Mouse (Mus musculus) brain, embryonic 18.5 days (tissue): ENCODE data around the gene Usp50.

ENCODE experiments used
- DNase-seq: peaks from one replicate; pipeline ENCODE4 v3.0.0-alpha.2; 2012; ENCODE audit warnings: low read depth, low spot score

The Usp50 gene

GRCm38 (mm10) chr2:126743389-126743788, 39.9 kb downstream of the Usp50 start:
- no peak for DNase-seq

- no peak for DNase-seq
Observed at GRCm38 (mm10) chr2:126740314-126740713, 43.0 kb downstream of the Usp50 start.

DNA sequence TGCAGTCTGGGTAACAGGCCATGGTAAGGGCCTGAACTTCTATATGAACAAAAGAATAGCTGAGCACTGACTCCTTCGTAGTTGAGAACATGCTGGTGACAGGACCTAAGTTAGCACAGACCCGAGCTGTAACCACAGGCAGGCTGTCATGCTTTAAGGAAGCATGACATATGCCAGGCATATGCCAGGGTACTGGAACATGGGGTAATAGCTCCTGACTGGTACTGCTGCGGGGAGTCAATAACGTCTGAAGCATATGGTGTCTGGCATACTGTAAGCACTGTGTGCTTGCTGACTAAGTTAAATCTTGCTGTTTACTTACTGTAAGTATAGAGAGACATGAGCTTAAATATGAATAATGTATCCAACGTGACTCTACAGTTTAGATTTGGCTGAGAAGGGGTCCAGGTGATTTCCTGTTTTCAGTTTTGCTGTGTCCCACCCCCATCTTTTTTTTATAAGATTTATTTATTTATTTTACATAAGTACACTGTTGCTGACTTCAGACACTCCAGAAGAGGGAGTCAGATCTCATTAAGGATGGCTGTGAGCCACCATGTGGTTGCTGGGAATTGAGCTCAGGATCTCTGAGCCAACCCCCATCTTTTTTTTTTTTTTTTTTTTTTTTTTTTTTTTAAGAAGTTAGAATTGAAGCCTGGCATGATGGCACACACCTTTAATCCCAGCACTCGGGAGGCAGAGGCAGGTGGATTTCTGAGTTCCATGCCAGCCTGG, 47.8 kb downstream of the Usp50 start:
- DNase-seq: no peak

DNA sequence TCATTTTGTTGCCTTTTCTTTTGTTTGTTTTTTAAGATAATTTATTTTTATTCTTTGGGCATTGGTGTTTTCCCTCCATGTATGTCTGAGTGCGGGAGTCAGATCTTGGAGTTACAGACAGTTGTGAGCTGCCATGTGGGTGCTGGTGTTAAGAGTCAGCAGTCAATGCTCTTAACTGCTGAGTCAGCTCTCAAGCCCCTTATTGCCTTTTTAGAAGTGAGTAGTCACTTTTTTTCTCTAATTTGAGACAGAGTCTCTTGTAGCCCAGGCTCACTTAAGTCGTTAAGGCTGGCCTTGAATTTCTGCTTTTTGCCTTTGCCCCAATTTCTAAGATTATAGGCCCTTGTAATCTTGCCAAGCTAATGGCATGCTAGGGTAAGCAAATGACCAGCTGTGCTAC, 52.8 kb downstream of the Usp50 start:
- no peak for DNase-seq

- no peak for DNase-seq
Observed at GRCm38 (mm10) chr2:126729207-126729606, 54.1 kb downstream of the Usp50 start.

DNA sequence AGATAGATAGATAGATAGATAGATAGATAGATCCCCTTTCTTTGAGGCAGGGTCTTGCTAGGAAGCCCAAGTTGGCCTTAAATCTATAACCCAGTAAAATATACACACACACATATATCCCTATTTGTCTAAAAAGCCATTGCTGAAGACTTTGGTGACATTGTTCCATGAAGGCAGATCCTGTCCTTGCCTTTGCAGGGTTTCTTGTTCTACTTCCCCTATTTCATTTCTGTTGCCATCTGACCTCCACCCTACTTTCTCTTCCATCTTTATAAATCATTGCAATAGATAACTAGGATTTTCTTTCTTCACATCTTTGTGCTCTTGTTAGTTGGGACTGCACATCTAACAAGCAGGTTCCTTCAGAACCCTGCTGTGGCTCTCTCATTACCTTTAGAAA, 70.3 kb downstream of the Usp50 start:
- no peak for DNase-seq

GRCm38 (mm10) chr2:126712526-126712925, 70.7 kb downstream of the Usp50 start:
- DNase-seq: no peak

DNA sequence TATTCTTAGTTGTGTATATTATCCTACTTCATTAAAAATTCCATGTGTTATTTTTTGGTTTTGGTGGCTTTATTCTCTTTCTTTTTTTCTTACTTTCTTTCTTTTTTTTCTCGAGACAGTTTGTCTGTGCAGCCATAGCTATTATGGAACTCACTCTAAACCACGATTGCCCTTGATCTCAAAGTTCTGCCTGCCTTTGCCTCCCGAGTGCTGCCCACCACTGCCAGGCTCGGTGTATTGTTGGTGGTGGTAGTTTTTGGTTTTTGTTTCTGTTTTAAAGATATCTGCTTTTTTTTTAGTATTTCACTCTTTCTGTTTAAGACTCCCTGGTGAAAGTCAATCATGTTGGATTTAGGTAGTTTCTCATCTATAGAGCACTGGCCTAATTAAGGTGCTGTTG, 74.9 kb downstream of the Usp50 start:
- DNase-seq: no peak

DNA sequence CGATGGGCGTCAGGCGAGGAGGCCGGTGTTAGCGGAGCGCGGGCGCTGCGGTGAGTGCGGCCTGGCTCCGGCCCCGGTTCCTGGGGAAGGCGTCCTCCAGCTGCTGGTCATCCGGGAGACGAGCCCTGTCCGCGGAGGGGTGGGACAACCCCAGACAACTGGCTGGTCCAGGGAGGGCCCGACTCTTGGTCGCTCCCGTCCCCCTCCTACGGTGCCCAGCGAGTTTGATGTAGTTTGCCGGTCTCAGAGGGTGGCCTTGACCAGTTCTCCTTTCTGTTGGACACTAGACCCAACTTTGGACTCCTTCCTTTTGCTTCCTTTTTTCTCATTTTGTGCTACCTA, 75.9 kb downstream of the Usp50 start:
- no peak for DNase-seq

DNA sequence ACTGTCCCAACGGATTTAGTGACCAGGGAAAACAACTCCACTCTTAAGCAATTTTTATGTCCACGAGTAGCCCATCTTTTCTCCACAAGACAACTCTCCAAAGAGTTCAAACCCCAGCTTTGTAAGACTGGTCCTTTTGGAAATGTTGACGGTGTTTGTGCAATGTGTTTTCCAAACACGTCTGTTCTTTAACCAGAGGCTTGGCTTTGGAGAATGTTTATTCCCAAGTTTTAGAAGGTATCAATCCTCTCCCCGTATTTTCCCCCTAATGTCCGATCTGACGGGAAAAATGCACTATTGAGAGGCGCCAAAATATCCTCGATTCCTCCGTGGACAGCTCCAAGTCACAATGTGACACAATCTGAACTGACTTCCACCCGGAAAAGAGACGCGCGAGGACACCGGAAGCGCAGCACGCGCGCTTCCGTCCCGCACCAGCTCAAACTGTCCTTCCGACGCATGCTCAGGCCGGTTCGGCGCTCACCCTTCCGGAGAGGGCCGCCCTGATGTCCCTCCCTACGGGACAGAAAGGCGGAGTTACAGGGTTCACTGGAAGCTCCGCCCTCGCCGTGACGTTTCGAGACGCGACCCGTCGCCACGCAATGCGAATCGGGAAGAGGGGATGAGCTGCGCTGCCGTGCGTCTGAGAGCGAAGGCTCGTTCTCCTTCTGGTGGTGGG, 76.4 kb downstream of the Usp50 start, which contains the start of gene Usp8:
Gene Usp8 (plus strand): TSS at position 570 of the 679 bp plus-strand sequence.
- DNase-seq: peak; percentile 96

- DNase-seq: no peak
Observed at GRCm38 (mm10) chr2:126695285-126695684, 88.0 kb downstream of the Usp50 start.

DNA sequence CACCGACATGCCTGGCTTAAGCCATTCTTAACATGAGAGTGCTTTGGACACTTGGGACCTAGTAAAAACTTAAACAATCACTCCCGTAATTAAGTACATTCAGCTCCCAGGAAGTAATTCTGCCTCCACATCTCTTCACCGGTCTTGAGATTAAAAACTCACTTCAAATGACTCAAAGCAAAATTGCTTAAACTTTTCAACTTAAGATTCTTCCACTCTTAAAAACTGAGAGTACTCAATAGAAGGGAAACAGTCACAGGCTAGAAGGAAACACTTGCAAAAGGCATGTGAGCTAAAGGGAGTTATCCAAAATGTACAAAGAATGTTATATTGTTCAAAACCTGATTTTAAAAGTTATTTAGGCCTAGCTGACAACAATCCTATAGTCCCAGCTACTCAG, 92.0 kb downstream of the Usp50 start:
- DNase-seq: no peak

- no peak for DNase-seq
Observed at GRCm38 (mm10) chr2:126682937-126683336, 100.3 kb downstream of the Usp50 start.

GRCm38 (mm10) chr2:126682333-126682732, 100.9 kb downstream of the Usp50 start:
- no peak for DNase-seq

GRCm38 (mm10) chr2:126677366-126677765, 105.9 kb downstream of the Usp50 start:
- no peak for DNase-seq

DNA sequence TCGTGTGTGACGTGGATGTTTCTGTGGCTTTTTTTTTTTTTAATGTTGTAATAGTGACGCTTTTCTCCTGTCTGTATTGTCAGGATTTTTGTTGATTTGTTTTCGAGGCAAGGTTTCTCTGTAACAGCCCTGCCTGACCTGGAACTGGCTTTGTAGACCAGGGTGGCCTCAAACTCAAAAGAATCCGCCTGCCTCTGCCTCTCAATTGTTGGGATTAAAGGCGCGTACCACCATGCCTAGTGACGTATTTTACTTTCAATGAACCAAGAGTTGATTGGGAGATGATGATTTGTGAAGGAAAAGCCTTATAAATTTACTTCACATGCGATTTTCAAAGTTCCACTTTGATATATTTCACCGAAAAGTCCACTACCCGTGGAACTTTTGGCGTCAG, 107.2 kb downstream of the Usp50 start, which contains the start of gene Gabpb1:
Gene Gabpb1 (minus strand): TSS at position 216 of the 394 bp plus-strand sequence.
- peak; percentile 4 for DNase-seq

DNA sequence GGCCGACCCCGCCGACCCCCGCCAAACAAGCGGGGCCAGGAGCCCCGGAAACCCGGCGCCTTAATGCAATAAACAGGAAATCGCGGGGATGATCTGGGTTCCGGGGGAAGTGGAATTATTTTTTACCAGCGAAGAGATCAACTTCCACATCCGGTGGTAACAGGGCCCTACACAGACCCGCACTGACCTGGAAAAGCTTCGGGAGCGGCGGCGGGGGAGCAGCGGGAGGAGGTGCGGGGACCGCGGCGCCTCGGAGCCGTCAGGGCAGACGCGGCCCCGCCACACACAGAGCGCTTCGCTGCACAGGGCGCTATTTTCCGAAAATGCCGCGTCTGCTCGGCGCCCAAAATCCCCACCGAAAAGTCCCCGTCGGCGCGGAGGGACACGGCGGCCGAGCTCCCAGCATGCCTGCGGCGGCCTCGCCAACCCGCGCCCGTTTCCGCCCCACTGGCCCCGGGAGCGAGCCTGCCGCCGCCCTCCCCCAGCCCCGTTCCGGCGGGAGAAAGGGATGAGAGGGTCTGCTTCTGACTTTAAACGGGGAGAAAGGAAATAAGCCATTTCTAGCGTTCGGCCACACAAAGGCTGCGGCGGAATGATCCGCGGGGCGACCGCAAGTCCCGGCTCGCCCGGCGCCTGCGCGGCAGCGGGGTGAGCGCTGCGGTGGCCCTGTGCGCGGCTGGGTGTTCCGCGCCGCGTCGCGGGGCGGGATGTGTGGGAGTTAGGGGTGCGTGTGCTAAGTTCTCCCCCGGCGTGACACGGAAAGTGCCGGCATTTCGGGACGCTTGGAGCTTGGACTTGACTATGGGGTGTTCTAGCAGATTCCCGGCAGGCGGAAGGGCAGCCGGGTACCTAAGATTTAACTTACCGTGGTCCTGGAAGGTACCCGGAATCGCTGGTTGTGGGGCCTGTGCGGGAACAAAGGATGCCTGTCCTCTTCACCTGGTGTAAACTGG, 107.8 kb downstream of the Usp50 start:
- DNase-seq: peak; percentile 81

DNA sequence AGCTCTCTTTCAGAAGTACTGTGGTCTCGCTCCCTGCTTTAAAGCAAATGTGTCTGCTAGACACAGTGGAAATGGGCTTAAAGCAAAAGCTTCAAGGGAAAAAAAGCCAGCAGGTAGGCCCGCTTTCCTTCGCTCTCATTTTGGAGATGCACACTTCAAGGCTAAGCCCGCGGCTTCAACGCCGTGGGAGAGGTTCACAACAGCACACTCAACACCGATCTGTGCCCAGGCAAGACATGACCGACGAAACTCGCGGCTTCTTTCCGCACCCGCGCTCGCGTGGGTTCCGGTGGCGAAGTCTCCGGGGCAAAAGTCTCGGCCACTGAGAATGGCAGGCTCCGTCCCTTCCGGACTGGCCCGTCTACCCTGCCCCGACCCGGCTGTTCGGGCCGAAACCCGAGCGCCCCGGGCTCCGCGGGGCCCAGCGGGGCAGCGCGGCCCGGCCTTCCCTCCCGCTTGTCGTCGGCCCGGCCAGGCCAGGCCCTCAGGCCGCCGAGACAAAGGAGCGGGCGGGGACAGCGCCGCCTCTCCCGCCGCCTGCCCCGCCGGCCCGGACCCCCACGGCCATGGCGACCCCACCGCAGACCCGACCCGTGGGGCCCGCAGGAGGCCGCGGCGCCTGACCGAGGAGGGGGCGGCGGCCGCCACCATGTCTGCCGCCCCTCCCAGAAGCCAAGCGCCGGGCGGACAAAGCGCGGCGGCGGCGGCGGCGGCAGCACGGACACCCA, 108.7 kb downstream of the Usp50 start:
- peak; percentile 2 for DNase-seq

- DNase-seq: no peak
Observed at GRCm38 (mm10) chr2:126673317-126674242, 109.7 kb downstream of the Usp50 start.

GRCm38 (mm10) chr2:126668621-126669252, 114.5 kb downstream of the Usp50 start:
- DNase-seq: no peak
